Mouse (Mus musculus) midbrain, postnatal 0 days (tissue): ENCODE measurements around the gene Htr6. TPM values are rescaled to one million over a fixed set of nuclear protein-coding genes. Genes with fewer than 3 reads are reported as not detected.

Experiments
- ATAC-seq: fragments of 200-750 bp; cut with Nextera tagmentation; 2 replicates; pipeline ENCODE4 v1.8.0; 2017; ENCODE audit warnings: moderate number of reproducible peaks, mild to moderate bottlenecking, moderate TSS enrichment, moderate library complexity; ENCODE audit not compliant: low FRiP score
- DNase-seq: peaks from one replicate; pipeline ENCODE4 v3.0.0-alpha.2; 2015; ENCODE audit warnings: low spot score
- H3K27ac ChIP-seq: fragments of 300-500 bp; sonication (generic); 2 replicates; pipeline ENCODE4 v1.5.1; 2014; ENCODE audit warnings: low read depth, mild to moderate bottlenecking, low read length, mixed read lengths
- H3K27me3 ChIP-seq: fragments of 300-500 bp; sonication (generic); 2 replicates; pipeline ENCODE4 v1.6.1; 2014; ENCODE audit warnings: low read length, control low read depth, mixed read lengths; ENCODE audit not compliant: insufficient read depth
- H3K36me3 ChIP-seq: fragments of 300-500 bp; sonication (generic); 2 replicates; pipeline ENCODE4 v1.6.1; 2014; ENCODE audit warnings: low read length, control low read depth, mixed read lengths; ENCODE audit not compliant: insufficient read depth
- H3K4me1 ChIP-seq: fragments of 300-500 bp; sonication (generic); 2 replicates; pipeline ENCODE4 v1.6.1; 2014; ENCODE audit warnings: mild to moderate bottlenecking, control low read depth, antibody characterized with exemption, low read length, mixed read lengths; ENCODE audit not compliant: insufficient read depth
- H3K4me2 ChIP-seq: fragments of 300-500 bp; sonication (generic); 2 replicates; pipeline ENCODE4 v1.6.1; 2014; ENCODE audit warnings: low read depth, mild to moderate bottlenecking, low read length, mixed read lengths; ENCODE audit not compliant: poor library complexity, severe bottlenecking
- H3K4me3 ChIP-seq: fragments of 300-500 bp; sonication (generic); 2 replicates; pipeline ENCODE4 v1.5.1; 2014; ENCODE audit warnings: low read depth, mild to moderate bottlenecking, low read length, moderate library complexity
- H3K9ac ChIP-seq: fragments of 300-500 bp; sonication (generic); replicated peaks from 2 replicates; pipeline ENCODE4 v1.6.1; 2014; ENCODE audit warnings: mild to moderate bottlenecking, low read length, moderate library complexity, mixed read lengths; ENCODE audit not compliant: poor library complexity, severe bottlenecking
- H3K9me3 ChIP-seq: fragments of 300-500 bp; sonication (generic); 2 replicates; pipeline ENCODE4 v1.6.1; 2016; ENCODE audit warnings: low read length, control low read depth
- CTCF ChIP-seq: IDR thresholded peaks from 2 replicates; pipeline ENCODE4 v1.5.1; 2016; ENCODE audit warnings: antibody characterized with exemption, mild to moderate bottlenecking
- WGBS: fragments of 180-500 bp; shearing (Covaris S2); extraction: QIAGEN DNeasy Blood & Tissue Kit; methylation state at CpG from one replicate; pipeline ENCODE4 v1.1.7; 2014; 5-methylcytosine and 5-hydroxymethylcytosine counted together
- polyA plus RNA-seq: library from polyadenylated mRNA; unstranded; fragments of >200 nt; fragmentation: Nextera tagmentation; extraction: Ambion mirVana; gene quantifications from 2 replicates; pipeline ENCODE4 v1.2.1, GENCODE M21; 2015
- total RNA-seq: library from RNA; depleted of rRNA; stranded (reverse); fragments of >200 nt; gene quantifications from 2 replicates; pipeline ENCODE4 v1.2.3, GENCODE M21; 2014

The Htr6 gene
- total and polyA plus RNA-seq, 2 experiments from 2014 or later: 1.0 to 5.9 TPM

- H3K27me3 ChIP-seq: no peaks in the 10 kb centered on the region
- H3K9me3 ChIP-seq: no peaks in the 10 kb centered on the region
- DNase-seq (no peak), ATAC-seq (no peak)
- no peak overlapping the region for H3K4me3 ChIP-seq
- H3K9ac ChIP-seq: no peak overlapping the region
- H3K27ac ChIP-seq: no peak overlapping the region
- no peaks in the 10 kb centered on the region for H3K36me3 ChIP-seq
- 74% methylated on average over 5 of the region's 5 CpGs for WGBS
- no peak overlapping the region for H3K4me2 ChIP-seq
- H3K4me1 ChIP-seq: peaks cover 13% of the 10 kb centered on the region; the same call in 1 of the 2 replicates
- no peak for TF ChIP-seq CTCF
Measured at GRCm38 (mm10) chr4:139042611-139043010, 32.8 kb downstream of the Htr6 start.

DNA sequence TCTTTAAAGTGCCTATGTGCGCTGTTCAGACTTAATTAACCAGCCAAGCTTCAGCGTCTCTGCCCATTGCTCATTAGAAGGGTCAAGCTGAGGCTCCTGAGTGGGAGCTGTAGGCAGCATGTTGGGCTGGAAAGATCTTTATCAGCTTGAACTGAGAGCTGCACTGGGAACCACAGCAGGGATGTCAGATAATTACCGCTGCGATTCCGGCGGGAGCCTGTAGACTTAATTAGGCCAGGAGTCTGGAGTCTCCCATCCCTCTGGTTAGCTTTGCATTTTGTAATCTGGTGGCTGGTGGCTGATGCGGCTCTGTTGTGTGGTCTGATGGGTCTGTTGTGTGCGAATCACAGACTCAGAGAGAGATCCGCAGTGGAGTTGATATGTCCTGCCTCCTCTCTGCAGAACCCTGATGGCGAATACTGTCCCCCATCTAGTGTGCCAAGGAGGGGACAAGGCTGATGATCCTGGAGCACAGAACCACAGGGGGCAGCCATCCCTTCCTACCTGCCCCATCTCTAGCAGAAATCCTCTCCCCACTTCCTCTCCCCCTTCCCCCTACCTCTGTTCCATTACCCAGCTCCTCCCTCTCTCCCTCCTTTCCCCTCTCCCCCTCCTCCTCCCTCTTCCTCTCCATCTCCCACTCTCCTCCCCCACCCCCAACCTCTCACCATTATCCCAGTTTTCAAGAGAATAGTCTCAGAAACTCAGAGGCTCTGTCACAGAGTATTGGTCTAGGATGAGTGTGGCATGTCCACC lies 35.1 kb downstream of the Htr6 start:
- DNase-seq: peak; percentile 66
- no peaks in the 10 kb centered on the region for H3K36me3 ChIP-seq
- no peak overlapping the region; the same call in 1 of the 2 replicates for H3K9ac ChIP-seq
- peaks cover 13% of the 10 kb centered on the region; the same call in 1 of the 2 replicates for H3K4me1 ChIP-seq
- no peaks in the 10 kb centered on the region for H3K9me3 ChIP-seq
- no peaks in the 10 kb centered on the region for H3K27me3 ChIP-seq
- 0 out of 2 replicates have a peak overlapping the region, but pooled peaks have one; percentile 9 for H3K4me2 ChIP-seq
- H3K4me3 ChIP-seq: no peak overlapping the region
- 6% methylated on average over 10 of the region's 10 CpGs for WGBS
- no peak for ATAC-seq
- H3K27ac ChIP-seq: 0 out of 2 replicates have a peak overlapping the region, but pooled peaks have one; percentile 12
- TF ChIP-seq CTCF: no peak

DNA sequence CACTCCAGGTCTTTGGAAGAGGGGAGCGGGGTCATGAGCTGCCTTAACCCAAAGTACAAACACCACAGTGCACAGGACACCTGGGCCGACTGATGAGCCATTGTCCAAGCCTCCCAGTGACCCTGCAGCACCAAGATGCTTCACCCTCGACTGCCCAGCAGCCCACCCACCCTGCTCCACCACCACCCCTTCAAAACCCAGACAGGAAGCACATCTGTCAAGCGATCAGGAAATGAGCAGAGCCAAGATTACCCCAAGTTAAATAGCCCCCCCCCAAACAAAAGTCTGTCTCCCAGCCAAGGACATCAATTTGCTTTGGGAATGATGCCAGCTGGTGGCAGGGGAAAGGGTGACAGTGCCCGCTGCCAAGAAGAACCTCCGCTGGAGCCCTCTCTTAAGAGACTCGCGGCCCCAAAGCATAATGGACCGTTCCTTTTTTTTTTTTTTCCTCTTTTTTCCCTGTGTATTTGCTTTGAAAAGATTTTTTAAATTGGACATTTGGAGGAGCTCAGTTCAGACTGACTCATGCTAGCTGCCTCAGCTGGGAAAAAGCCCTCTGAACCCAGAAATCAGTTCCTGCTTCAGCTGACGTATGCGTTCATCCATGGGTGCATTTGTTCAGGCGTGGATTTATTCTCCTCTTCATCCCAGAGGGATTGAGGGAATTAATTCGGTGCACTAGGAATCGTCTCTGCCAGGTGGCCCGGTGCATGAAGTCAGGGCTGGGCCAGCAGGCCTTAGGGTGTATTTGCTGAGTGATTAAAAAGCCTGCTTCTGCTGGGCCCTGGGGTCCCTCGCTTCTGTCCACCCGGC lies 37.4 kb downstream of the Htr6 start:
- Histone ChIP-seq H3K4me3 (no peak overlapping the region), H3K4me2 (no peak overlapping the region), H3K4me1 (peaks cover 13% of the 10 kb centered on the region; the same call in 1 of the 2 replicates), H3K27ac (peak overlapping the region; percentile 51), H3K27me3 (no peaks in the 10 kb centered on the region), H3K36me3 (no peaks in the 10 kb centered on the region), H3K9me3 (no peaks in the 10 kb centered on the region), H3K9ac (no peak overlapping the region)
- 34% methylated on average over 17 of the region's 17 CpGs for WGBS
- TF ChIP-seq CTCF: peak; percentile 2; the same call in 1 of the 2 replicates
- DNase-seq (peak; percentile 78), ATAC-seq (no peak)

GRCm38 (mm10) chr4:139035799-139036198 lies 39.6 kb downstream of the Htr6 start:
- no peak overlapping the region for H3K9ac ChIP-seq
- H3K4me1 ChIP-seq: peaks cover 13% of the 10 kb centered on the region; the same call in 1 of the 2 replicates
- WGBS: 81% methylated on average over 3 of the region's 3 CpGs
- H3K27ac ChIP-seq: no peak overlapping the region
- H3K4me3 ChIP-seq: no peak overlapping the region
- no peak for TF ChIP-seq CTCF
- H3K4me2 ChIP-seq: no peak overlapping the region
- H3K27me3 ChIP-seq: no peaks in the 10 kb centered on the region
- H3K36me3 ChIP-seq: no peaks in the 10 kb centered on the region
- H3K9me3 ChIP-seq: no peaks in the 10 kb centered on the region
- ATAC-seq (no peak), DNase-seq (no peak)

GRCm38 (mm10) chr4:139034942-139035341 lies 40.4 kb downstream of the Htr6 start:
- no peak for ATAC-seq
- Histone ChIP-seq H3K27me3 (no peaks in the 10 kb centered on the region), H3K9me3 (no peaks in the 10 kb centered on the region), H3K9ac (no peak overlapping the region), H3K4me1 (peaks cover 10% of the 10 kb centered on the region; the same call in 1 of the 2 replicates), H3K27ac (no peak overlapping the region), H3K4me2 (no peak overlapping the region), H3K36me3 (no peaks in the 10 kb centered on the region), H3K4me3 (no peak overlapping the region)
- no peak for DNase-seq
- WGBS: 100% methylated on average over 3 of the region's 3 CpGs
- no peak for TF ChIP-seq CTCF
